Mouse (Mus musculus) liver, embryonic 14 days (tissue): ENCODE measurements around the gene Sept1. TPM values are rescaled to one million over a fixed set of nuclear protein-coding genes. Genes with fewer than 3 reads are reported as not detected.

Source experiments
- polyA plus RNA-seq: library from polyadenylated mRNA; depleted of rRNA; stranded (reverse); fragments of >200 nt; gene quantifications from 2 replicates; pipeline ENCODE4 v1.2.3, GENCODE M21; 2012; rRNA removed

Gene Sept1
- polyA plus RNA-seq = 15.1 and 15.2 TPM in 2 replicates

DNA sequence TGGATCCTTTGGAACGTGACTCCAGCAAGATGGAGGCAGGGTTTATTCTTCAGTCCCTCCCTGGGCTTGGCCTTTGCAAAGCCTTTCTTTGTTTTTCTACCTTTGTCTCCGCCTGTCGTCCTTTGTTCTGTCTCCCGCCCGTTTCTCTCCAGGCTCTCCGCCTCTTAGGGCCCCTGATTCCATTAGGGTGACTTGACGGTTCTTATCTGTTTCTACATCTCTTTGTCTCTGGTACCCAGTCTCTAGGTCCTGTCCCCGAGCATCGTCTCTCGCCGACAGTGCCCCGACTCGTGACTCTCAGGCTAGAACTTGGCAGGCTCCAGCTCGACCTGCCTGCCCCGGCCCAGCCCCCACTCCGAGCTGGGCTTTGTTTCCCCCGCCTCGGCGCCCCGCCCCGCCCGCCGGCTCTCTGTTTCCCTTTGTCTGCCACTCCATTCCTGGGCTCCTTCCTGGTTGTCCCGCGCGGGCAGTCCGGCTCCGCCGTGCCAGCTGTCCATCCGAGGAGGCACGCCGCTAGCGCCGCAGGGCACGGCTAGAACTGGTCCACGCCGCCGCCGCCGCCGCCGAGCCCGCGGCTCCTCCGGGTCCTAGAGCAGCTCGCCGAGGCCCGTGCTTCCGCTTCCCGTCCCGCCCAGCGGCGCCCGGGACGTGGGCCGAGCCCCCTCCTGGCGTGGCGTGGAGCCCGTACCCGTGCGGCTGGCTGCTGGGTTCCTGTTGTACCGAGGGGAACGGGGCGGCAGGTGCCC lies at the start of gene Sept1, which contains the start of gene Zfp553:
Gene Sept1 (minus strand): TSS at position 509 of the 746 bp plus-strand sequence.
Gene Zfp553 (plus strand): TSS at position 440 of the 746 bp plus-strand sequence.

DNA sequence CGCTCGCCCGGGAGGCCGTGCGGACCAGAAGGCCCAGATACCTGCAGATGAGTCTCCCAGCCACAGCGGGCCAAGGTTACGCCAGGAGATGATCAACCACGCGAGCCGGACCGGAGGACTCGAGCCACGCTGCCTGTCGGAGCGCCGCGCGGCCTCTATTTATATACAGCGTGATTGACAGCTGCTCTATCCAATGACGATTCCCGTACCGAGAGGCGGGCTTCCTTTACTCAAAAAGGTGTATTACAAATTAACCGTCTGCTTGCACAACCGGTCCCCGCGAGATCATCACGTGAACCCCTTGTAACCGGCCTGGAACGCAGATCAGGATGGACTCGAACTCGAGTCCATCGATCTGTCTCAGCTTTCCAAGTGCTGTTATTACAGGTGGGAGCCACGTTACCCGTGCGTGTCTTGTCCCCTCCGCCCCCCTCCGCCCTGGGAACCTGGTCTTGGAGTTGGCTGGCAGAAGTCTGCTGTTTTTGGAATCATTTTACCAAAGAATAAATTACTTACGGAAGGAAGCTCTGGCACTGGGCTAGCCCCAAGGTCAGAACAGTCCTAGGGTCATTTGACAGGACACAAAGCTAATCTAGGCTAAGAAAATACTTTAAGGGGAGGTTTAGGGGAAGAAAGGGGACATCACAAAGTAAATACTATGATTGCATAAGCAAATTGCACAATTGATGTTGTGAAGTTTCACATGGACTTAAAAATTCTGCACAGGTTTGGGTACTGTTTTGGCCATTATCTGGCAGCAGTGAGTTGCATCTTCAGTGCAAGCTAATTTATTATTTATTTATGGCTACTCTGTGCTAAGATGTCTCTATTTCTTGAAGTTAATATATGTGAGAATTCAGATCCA lies 41.2 kb upstream of the Sept1 start, which contains the start of gene Sephs2:
Gene Sephs2 (minus strand): TSS at position 131 of the 865 bp plus-strand sequence.

DNA sequence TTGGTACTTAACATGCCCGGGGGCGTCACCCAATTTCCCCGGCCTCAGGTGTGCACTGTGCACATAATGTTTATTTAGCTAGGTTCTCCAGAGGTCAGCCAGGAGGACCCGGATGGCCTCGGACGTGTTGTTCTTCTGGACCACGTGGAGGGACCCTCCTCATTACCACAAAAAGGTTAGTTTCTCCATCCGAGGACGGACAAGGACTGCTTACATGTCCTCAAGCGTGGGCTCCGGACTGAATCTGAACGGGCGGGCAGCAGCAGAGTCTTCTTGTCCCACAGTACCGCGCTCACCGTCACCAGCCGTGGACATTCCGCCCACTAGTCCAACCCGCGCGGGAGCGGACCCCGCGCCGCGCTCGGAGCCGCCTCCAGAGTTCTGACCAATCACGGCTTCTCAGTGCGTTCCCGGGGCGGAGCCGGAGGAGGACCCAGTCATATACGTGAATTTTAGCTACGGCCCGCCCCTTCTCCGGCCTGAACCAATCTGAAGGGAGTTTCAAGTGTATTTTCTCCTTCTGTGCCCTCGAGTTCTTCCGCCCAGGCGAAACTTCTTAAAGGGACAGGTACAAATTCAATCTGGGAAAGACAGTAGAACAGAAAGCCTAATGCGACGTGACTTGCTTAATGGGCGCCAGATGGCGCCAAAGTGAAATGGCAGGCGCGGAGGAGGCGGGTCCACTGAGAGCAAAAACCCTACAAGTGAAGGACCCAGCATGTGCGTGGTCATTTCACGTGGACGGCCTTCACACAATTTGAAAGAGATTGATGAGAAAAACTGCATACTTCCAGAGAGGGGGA lies 27.6 kb upstream of the Sept1 start, which contains the start of gene Dctpp1:
Gene Dctpp1 (minus strand): TSS at position 401 of the 803 bp plus-strand sequence.

DNA sequence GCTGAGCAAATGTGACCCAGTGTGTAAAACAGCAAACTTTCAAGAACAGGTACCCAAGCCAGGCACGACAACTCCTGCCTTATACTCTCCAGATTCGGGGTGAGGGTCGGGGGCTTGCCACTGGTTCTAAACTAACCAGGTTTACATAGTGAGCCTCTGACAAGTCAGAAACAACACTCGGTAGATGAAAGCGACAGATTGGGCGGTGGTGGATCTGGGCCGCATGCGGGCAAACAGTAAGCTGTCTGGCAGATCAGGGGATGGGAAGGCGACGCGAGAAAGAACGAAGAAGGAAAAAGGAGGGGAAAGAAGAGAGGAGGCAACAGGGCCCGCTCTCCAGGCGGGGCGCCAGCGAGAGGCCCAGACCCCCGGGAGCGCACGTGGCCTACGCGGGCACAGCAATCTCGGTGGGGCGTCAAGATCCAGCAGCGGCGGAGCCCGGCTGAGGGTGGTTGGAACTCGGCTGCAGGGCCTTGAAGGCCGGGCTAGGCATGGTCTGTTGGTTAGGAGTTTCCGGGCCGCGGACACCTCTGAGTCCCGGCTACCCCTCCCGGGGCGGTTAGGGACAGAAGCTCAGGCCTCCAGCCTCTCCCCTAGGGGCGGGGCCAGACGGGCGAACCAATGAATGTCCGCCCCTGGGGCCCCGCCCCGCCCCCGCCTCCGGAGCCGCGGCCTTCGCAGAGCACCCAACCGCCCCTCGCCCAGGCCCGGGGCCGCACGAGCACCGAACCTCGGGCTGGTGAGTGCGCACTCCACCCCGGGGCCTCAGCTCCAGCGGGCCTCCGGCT lies 11.1 kb upstream of the Sept1 start, which contains the start of gene Zfp771:
Gene Zfp771 (plus strand): TSS at position 405 of the 788 bp plus-strand sequence.

DNA sequence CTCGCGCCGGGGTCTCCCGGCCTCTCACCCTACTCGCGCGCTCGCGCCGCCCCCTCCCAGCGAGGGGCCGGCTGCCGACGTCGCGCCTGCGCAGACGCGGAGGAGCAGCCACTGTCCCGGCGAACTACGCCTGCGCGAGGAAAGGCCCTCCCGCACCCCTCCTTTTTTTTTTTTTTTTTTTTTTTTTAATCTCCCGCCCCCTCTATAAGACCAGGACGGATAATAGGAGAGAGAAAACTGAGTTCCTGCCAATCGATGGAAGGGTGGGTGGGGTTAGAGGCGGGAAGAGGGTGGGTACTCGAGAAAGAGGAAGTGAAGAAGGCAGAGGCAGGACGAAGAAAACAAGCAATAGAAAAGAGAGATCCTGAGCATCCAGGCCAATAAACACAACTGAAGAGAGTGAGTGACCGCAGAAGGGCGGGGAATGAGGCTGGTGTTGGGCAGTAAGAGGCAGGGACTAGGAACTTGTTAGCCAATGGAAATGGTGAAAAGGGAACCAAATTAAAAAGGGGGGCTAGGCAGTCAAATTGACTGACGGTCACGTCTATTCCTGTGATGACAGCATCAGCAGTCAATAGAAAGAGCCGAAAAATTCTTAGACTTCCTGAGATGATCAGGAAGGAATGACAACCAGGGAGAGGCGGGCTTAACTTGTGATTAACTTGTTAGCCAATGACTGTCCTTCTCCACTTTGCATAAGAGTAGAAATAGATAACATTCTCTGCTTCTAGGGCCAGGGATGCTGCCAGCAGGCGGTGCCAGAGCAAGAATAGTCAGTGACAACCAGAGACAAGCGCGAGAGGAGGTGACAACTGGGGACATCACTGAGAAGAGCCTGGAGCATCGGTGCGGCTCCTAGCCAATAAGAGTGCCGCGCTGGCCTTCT lies 24.1 kb downstream of the Sept1 start, which contains the start of gene Mylpf:
Gene Mylpf (plus strand): TSS at position 338 of the 886 bp plus-strand sequence.

DNA sequence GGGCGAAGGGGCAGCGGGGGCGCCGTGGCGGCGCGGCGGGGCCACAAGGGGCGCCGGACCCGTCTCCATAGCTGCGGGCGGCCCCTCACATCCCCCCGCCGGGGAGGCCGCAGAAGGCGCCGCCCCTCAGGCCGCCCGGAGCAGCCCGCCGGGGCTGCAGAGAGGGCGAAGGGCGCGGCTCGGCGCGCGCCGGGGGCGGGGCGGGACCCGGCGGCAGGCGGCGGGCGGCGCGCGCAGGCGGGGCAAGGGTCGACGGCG lies 24.7 kb downstream of the Sept1 start, which contains the start of gene Tbc1d10b:
Gene Tbc1d10b (minus strand): TSS at position 174 of the 258 bp plus-strand sequence.

DNA sequence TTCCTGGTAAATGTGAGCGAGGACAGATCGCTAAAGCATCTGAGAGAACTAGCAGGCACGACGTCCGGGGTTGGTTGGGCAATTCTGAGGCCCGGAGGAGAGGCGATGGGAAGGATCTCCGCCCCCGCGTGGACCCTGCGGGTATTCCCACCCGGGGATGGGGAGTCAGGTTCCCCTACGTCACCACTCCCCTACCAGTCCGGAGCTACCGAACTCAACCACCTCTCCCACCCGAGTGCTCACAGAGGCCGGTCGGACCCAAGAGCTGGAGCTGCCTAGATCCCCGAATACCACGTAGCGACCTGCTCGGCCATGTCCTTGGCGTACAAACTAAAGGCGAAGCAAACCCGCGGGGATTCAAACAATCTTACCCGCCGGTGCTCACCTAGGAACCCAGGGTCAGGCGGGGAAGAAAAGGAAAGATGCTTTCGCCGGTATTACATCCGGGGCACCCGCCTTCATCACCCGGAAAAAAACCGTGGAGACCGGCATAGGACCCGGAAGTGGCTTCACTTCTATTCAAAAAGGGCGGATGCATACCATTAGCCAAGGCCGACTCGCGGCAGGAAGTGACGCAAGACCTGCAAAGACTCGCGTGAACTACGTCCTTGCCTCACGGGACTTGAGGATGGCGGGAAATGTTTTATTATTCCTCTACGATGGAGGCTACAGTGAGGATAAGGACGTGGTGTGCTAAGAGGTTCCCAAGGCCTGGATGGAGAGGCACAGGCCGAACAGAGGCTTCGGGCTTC lies 37.2 kb downstream of the Sept1 start, which contains the start of gene Cd2bp2:
Gene Cd2bp2 (minus strand): TSS at position 507 of the 752 bp plus-strand sequence.

Other genes with a start within 250 kb of the Sept1 start
- 4.0 and 4.7 TPM in 2 replicates for gene Mvp, start 218.5 kb downstream of the Sept1 start, polyA plus RNA-seq
- gene Pagr1b, start 216.6 kb downstream of the Sept1 start, polyA plus RNA-seq = 0.08 TPM in 1 of 2 replicates, not detected in the other
- gene Pagr1a, start 215.8 kb downstream of the Sept1 start, polyA plus RNA-seq = 10.6 and 17.2 TPM in 2 replicates
- 12.4 and 21.2 TPM in 2 replicates for gene Gm42742, start 212.0 kb downstream of the Sept1 start, polyA plus RNA-seq
- 0.12 and 0.26 TPM in 2 replicates for gene Prrt2, start 211.9 kb downstream of the Sept1 start, polyA plus RNA-seq
- 84.8 and 98.3 TPM in 2 replicates for gene Maz, start 206.1 kb downstream of the Sept1 start, polyA plus RNA-seq
- 58.9 and 63.9 TPM in 2 replicates for gene Kif22, start 190.7 kb downstream of the Sept1 start, polyA plus RNA-seq
- gene Zg16, start 145.8 kb downstream of the Sept1 start, polyA plus RNA-seq = 0.08 TPM in 1 of 2 replicates, not detected in the other
- 4.3 and 5.9 TPM in 2 replicates for gene AI467606, start 141.8 kb downstream of the Sept1 start, polyA plus RNA-seq
- gene Qprt, start 110.9 kb downstream of the Sept1 start, polyA plus RNA-seq = 32.4 and 37.2 TPM in 2 replicates
- gene Spn, start 95.3 kb downstream of the Sept1 start, polyA plus RNA-seq = 9.5 and 11.2 TPM in 2 replicates
- 31.0 and 35.9 TPM in 2 replicates for gene Cd2bp2, start 37.1 kb downstream of the Sept1 start, polyA plus RNA-seq
- 13.4 and 15.2 TPM in 2 replicates for gene Tbc1d10b, start 24.7 kb downstream of the Sept1 start, polyA plus RNA-seq
- 16.2 and 46.6 TPM in 2 replicates for gene Mylpf, start 24.2 kb downstream of the Sept1 start, polyA plus RNA-seq
- gene Zfp553, start 69 bp downstream of the Sept1 start, polyA plus RNA-seq = 3.4 and 3.5 TPM in 2 replicates
- 19.1 and 19.2 TPM in 2 replicates for gene Zfp771, start 11.1 kb upstream of the Sept1 start, polyA plus RNA-seq
- 56.0 and 63.0 TPM in 2 replicates for gene Dctpp1, start 27.6 kb upstream of the Sept1 start, polyA plus RNA-seq
- gene Sephs2, start 40.9 kb upstream of the Sept1 start, polyA plus RNA-seq = 42.7 and 50.6 TPM in 2 replicates
- 5.5 and 7.7 TPM in 2 replicates for gene Itgal, start 63.1 kb upstream of the Sept1 start, polyA plus RNA-seq
- gene Zfp768, start 112.5 kb upstream of the Sept1 start, polyA plus RNA-seq = 3.8 and 4.1 TPM in 2 replicates
- gene Zfp747, start 142.9 kb upstream of the Sept1 start, polyA plus RNA-seq = 1.4 and 1.5 TPM in 2 replicates
- 0.59 and 0.69 TPM in 2 replicates for gene 9130019O22Rik, start 154.0 kb upstream of the Sept1 start, polyA plus RNA-seq
- gene E430018J23Rik, start 160.5 kb upstream of the Sept1 start, polyA plus RNA-seq = 1.1 and 1.3 TPM in 2 replicates
- 1.1 and 1.2 TPM in 2 replicates for gene Zfp764, start 173.7 kb upstream of the Sept1 start, polyA plus RNA-seq
- 5.8 and 6.8 TPM in 2 replicates for gene Zfp688, start 188.9 kb upstream of the Sept1 start, polyA plus RNA-seq
- gene Zfp689, start 216.0 kb upstream of the Sept1 start, polyA plus RNA-seq = 1.4 and 1.7 TPM in 2 replicates
- 20.4 and 21.6 TPM in 2 replicates for gene Prr14, start 226.5 kb upstream of the Sept1 start, polyA plus RNA-seq
- 4.4 and 9.0 TPM in 2 replicates for gene Fbrs, start 246.1 kb upstream of the Sept1 start, polyA plus RNA-seq